Mouse (Mus musculus) hindbrain, postnatal 0 days (tissue): ENCODE data around the gene Gys1. TPM values are rescaled to one million over a fixed set of nuclear protein-coding genes. Genes with fewer than 3 reads are reported as not detected.

Experiments used
- ATAC-seq: fragments of 200-750 bp; cut with Nextera tagmentation; 2 replicates; pipeline ENCODE4 v1.8.0; 2017; ENCODE audit warnings: mild to moderate bottlenecking, moderate TSS enrichment, moderate library complexity
- DNase-seq: peaks from one replicate; pipeline ENCODE4 v3.0.0-alpha.2; 2015; ENCODE audit warnings: low spot score
- H3K27ac ChIP-seq: fragments of 300-500 bp; sonication (generic); 2 replicates; pipeline ENCODE4 v1.5.1; 2014; ENCODE audit warnings: mild to moderate bottlenecking
- H3K27me3 ChIP-seq: fragments of 300-500 bp; sonication (generic); 2 replicates; pipeline ENCODE4 v1.6.1; 2014; ENCODE audit warnings: low read length, mixed read lengths; ENCODE audit not compliant: insufficient read depth
- H3K36me3 ChIP-seq: fragments of 300-500 bp; sonication (generic); 2 replicates; pipeline ENCODE4 v1.6.1; 2014; ENCODE audit warnings: low read length, mixed read lengths; ENCODE audit not compliant: insufficient read depth
- H3K4me1 ChIP-seq: fragments of 300-500 bp; sonication (generic); 2 replicates; pipeline ENCODE4 v1.6.1; 2014; ENCODE audit warnings: antibody characterized with exemption, low read length, mixed read lengths; ENCODE audit not compliant: insufficient read depth
- H3K4me2 ChIP-seq: fragments of 300-500 bp; sonication (generic); 2 replicates; pipeline ENCODE4 v1.6.1; 2014; ENCODE audit warnings: low read depth, mild to moderate bottlenecking, low read length, moderate library complexity, mixed read lengths
- H3K4me3 ChIP-seq: fragments of 300-500 bp; sonication (generic); 2 replicates; pipeline ENCODE4 v1.5.1; 2014; ENCODE audit warnings: low read length
- H3K9ac ChIP-seq: fragments of 300-500 bp; sonication (generic); replicated peaks from 2 replicates; pipeline ENCODE4 v1.6.1; 2014; ENCODE audit warnings: mild to moderate bottlenecking, low read length, moderate library complexity, mixed read lengths
- H3K9me3 ChIP-seq: fragments of 300-500 bp; sonication (generic); 2 replicates; pipeline ENCODE4 v1.6.1; 2016; ENCODE audit warnings: low read length, mixed read lengths
- CTCF ChIP-seq: IDR thresholded peaks from 2 replicates; pipeline ENCODE4 v1.5.1; 2016; ENCODE audit warnings: antibody characterized with exemption, control low read depth, low read depth
- WGBS: fragments of 180-500 bp; shearing (Covaris S2); extraction: QIAGEN DNeasy Blood & Tissue Kit; methylation state at CpG from one replicate; pipeline ENCODE4 v1.1.7; 2014; 5-methylcytosine and 5-hydroxymethylcytosine counted together
- polyA plus RNA-seq: library from polyadenylated mRNA; unstranded; fragments of >200 nt; fragmentation: Nextera tagmentation; extraction: Ambion mirVana; gene quantifications from 2 replicates; pipeline ENCODE4 v1.2.1, GENCODE M21; 2015
- total RNA-seq: library from RNA; depleted of rRNA; stranded (reverse); fragments of >200 nt; gene quantifications from 2 replicates; pipeline ENCODE4 v1.2.3, GENCODE M21; 2014

The Gys1 gene
- total and polyA plus RNA-seq, 2 experiments from 2014 or later, result 16.4 to 22.4 TPM

DNA sequence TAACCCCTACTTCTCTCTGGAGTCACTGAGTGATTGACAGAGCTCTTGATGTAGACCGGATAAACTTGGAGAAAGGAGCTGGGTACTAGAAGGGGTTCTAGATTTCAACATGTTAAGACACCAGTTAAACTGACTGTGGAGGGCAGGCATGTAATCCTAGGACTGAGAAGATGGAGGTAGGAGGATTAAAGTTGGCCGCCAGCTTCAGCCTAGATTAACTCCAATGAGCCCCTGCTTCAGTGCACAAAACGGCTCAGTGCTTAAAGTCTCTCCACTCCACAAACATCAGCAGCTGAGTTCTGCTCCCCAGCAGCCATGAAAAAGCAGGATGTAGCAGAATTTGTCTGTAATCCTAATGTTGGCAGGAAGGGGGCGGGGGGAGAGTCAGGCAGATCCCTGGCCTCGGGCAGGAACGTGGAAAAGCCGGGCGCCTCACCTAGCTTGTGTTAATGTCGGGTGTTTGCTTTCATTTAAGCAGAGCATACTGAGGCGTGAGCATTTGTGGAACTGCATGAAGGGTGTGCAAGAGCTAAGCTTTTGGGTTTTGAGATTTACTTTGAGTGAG lies 33.0 kb upstream of the Gys1 start:
- DNase-seq (no peak), ATAC-seq (no peak)
- no peak overlapping the region for H3K4me3 ChIP-seq
- H3K4me2 ChIP-seq, result no peak overlapping the region
- 76% methylated on average over 10 of the region's 10 CpGs for WGBS
- H3K27me3 ChIP-seq, result peaks cover 16% of the 10 kb centered on the region
- no peaks in the 10 kb centered on the region for H3K9me3 ChIP-seq
- H3K4me1 ChIP-seq, result no peaks in the 10 kb centered on the region
- H3K9ac ChIP-seq, result no peak overlapping the region
- H3K36me3 ChIP-seq, result no peaks in the 10 kb centered on the region
- no peak for TF ChIP-seq CTCF
- no peak overlapping the region for H3K27ac ChIP-seq

DNA sequence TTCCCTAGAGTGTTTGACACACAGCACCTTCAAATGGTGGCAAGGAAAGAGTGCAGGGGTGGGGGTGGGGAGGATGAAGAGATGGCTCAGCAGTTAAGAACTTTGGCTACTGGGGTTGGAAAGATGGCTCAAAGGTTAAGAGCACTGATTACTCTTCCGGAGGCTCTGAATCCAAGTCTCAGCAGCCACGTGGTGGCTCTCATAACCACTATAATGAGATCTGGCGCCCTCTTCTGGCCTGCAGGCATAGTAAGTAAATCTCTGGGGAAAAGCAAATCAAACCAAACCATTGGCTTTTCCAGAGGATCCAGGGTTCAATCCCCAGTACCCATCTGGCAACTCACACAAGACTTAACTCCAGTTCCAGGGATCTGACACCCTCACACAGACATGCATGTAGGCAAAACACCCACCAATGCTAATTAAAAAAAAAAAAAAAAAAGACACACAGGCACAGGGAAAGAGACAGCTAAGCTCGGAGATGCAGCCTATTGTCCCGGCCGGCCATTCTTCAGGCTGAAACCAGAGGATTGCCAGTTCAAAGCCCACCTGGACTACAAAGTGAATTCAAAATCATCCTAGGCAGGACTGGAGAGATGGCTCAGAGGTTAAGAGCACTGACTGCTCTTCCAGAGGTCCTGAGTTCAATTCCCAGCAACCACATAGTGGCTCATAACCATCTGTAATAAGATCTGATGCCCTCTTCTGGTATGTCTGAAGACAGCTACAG lies 30.9 kb upstream of the Gys1 start:
- H3K27ac ChIP-seq, result no peak overlapping the region
- DNase-seq, result peak; percentile 81
- no peak for ATAC-seq
- no peak overlapping the region for H3K4me3 ChIP-seq
- peaks cover 37% of the 10 kb centered on the region for H3K27me3 ChIP-seq
- peak; percentile 67 for TF ChIP-seq CTCF
- H3K9me3 ChIP-seq, result no peaks in the 10 kb centered on the region
- H3K9ac ChIP-seq, result no peak overlapping the region
- H3K4me1 ChIP-seq, result no peaks in the 10 kb centered on the region
- no peaks in the 10 kb centered on the region for H3K36me3 ChIP-seq
- WGBS, result 44% methylated on average over 6 of the region's 6 CpGs
- H3K4me2 ChIP-seq, result no peak overlapping the region

DNA sequence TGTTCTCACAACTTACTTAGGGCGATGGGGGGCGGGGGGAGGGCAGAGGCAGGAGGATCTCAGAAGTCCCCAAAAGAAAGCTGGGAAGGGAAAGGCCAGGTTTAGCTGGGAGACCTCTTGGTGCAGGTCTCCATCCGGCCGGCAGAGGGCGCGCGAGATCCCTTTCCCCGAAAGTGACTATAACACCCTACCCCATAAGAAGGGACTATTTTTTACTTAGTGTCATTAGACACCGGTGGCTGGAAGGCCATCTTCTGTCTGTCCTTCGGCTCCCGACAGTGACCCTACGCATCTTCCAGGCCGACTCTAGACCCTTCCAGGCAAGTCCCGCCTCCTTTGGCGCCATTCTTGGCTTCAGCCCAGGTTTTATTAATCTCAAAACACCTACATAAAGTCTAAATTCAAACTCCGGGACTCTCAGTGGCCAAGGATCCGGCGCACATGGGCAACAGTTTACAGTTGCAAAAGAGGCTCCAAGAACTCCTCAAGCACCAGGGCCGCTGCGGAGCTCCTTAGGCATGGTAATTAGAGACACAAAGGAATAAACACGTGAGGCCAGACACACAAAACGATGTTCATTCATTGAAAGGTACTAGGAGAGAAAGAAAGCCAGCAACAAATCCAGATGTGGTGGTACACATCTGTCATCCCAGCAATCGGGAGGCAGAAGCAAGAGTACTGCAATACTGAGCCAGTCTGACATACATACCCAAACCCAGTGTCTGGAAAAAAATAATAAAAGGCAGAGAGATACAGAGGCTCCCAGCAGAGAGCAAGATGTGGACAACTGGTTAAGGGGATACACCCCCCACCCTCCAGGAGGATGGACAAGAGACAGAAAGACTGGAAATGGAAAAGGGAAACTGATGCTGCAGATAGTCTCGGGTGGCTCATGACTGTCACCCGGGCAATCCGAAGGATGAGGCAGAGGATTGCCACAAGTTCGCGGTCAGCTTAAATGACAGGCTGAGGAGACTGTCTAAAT lies 29.3 kb upstream of the Gys1 start, which contains the start of gene Kcna7:
Gene Kcna7, plus strand, starts transcription at position 563 of the 985 bp plus-strand sequence.
- H3K9ac ChIP-seq, result peak within 1 kb of the TSS; percentile 9; the same call in 1 of the 2 replicates
- H3K4me3 ChIP-seq, result peak within 1 kb of the TSS; percentile 34
- H3K27ac ChIP-seq, result no peak within 1 kb of the TSS
- DNase-seq (peak; percentile 28), ATAC-seq (peak; percentile 34; the same call in 1 of the 2 replicates)
- TF ChIP-seq CTCF, result peak; percentile 86
- H3K4me1 ChIP-seq, result no peaks in the 10 kb centered on the region
- H3K9me3 ChIP-seq, result no peaks in the 10 kb centered on the region
- H3K27me3 ChIP-seq, result peaks cover 50% of the 10 kb centered on the region
- WGBS, result 10% methylated on average over 28 of the region's 28 CpGs
- H3K36me3 ChIP-seq, result no peaks in the 10 kb centered on the region
- H3K4me2 ChIP-seq, result peak within 1 kb of the TSS; percentile 50

DNA sequence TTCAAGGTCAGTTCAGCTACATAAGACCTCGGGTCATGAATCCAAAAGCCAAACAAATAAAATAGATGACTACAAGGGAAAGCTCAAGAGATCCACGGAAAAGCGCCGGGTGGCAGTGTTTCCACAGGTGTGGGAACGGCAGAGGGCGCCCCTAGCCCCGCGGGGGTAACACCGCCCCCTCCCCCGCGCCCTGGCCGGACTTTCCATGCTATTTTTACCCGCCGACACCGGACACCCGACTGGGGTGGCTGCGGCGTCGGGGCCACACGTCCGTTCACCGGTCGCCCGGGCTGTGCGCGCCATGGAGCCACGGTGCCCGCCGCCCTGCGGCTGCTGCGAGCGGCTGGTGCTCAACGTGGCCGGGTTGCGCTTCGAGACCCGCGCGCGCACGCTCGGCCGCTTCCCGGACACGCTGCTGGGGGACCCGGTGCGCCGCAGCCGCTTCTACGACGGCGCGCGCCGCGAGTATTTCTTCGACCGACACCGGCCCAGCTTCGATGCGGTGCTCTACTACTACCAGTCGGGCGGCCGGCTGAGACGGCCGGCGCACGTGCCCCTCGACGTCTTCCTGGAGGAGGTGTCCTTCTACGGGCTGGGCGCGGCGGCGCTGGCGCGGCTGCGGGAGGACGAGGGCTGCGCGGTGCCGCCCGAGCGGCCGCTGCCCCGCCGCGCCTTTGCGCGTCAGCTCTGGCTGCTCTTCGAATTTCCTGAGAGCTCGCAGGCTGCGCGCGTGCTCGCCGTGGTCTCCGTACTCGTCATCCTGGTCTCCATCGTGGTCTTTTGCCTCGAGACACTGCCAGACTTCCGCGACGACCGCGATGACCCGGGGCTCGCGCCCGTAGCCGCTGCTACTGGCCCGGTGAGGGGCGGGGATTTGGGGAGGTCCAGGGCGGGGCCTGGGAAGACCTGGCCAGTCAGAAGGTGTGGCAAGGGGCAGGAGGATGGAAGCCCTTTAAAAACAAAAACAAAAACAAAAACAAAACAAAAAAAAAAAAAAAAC lies 28.2 kb upstream of the Gys1 start:
- peak; percentile 21; the same call in 1 of the 2 replicates for ATAC-seq
- WGBS, result 2% methylated on average over 109 of the region's 114 CpGs

DNA sequence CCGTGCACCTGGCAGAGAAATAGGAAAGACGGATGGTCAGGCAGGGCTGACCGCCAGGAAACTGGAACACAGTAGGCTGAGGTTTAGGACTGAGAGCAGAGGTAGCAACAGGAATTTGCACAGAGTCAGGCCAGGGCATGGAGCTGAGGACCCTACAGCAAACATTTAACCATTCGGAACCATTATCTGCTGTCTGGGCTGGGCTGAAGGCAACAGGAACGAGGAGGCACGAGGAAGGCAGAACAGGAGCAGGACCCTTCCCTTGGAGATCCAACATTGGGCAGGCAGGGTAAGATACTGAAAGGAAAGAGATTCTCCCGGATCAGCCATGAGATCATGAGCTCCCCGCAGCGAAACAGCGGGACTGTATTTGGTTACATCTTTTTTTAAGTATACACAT lies 26.8 kb upstream of the Gys1 start:
- Histone ChIP-seq H3K27ac (no peak overlapping the region), H3K9me3 (no peaks in the 10 kb centered on the region), H3K4me3 (no peak overlapping the region), H3K4me2 (no peak overlapping the region), H3K36me3 (no peaks in the 10 kb centered on the region), H3K27me3 (peaks cover 64% of the 10 kb centered on the region), H3K4me1 (no peaks in the 10 kb centered on the region), H3K9ac (no peak overlapping the region)
- DNase-seq (no peak), ATAC-seq (no peak)
- TF ChIP-seq CTCF, result no peak
- WGBS, result 77% methylated on average over 10 of the region's 10 CpGs

More for the DNA sequence above, 28.2 kb upstream of the Gys1 start:
- Histone ChIP-seq H3K9me3 (no peaks in the 10 kb centered on the region), H3K4me3 (peak overlapping the region; percentile 34), H3K4me2 (peak overlapping the region; percentile 50), H3K9ac (peak overlapping the region; percentile 9; the same call in 1 of the 2 replicates), H3K27me3 (peaks cover 57% of the 10 kb centered on the region), H3K27ac (no peak overlapping the region), H3K36me3 (no peaks in the 10 kb centered on the region), H3K4me1 (no peaks in the 10 kb centered on the region)
- DNase-seq, result peak; percentile 8
- no peak for TF ChIP-seq CTCF
